Mouse (Mus musculus): ENCODE data around the gene Bmper.

GRCm38 (mm10) chr9:23204339-23205288, 18.3 kb upstream of the Bmper start:
- TF ChIP-seq POLR2A (IDR thresholded peaks at IDR 0.05; ENCODE audit: extremely low read depth, insufficient read depth, low read length) (no peak), CTCF (IDR thresholded peaks at IDR 0.05; ENCODE audit: low read depth, low read length) (no peak)

All from liver, adult 2 months (tissue).